Mouse (Mus musculus): Measurements from ENCODE around the gene Cp. TPM values are rescaled to one million over a fixed set of nuclear protein-coding genes. Genes with fewer than 3 reads are reported as not detected.
A peak's percentile ranks its signal among the peaks of the same experiment; 100 is the strongest.
"Not testable (repeated sequence)": the region's sequence is repeated elsewhere in the genome, so short reads cannot be mapped to it uniquely, and the experiment has no call there.

The Cp gene
- polyA plus RNA-seq, 2 experiments, result 1.3 TPM

DNA sequence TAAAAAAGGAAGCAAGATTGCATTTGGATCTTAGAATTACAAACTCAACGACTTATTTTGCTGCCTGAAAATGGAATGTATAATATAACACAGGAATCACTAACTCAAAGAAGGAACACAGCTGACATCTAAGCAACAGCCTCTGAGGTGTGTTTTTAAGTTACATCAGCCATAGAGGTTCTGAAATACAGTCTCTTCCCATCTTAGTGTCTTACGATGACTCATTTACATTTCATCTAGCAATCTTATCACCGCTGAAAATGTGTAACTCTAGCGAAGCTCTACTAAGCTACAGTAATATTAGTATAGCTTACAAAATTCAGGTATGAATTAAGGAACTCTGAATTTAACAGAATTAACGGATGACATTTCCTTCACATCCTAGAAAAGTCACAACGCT lies 74.0 kb downstream of the Cp start:
- H3K27me3 ChIP-seq (ENCODE audit: control insufficient read depth, insufficient read depth, low read length), result no peaks in the 10 kb centered on the region
- ATAC-seq (ENCODE audit: low FRiP score, low read depth), result no peak
- no peak overlapping the region for H3K27ac ChIP-seq (replicated peaks; ENCODE audit: low read depth, low read length)
- no peak for TF ChIP-seq POLR2A (IDR thresholded peaks at IDR 0.05; ENCODE audit: borderline replicate concordance, extremely low read depth, insufficient read depth, insufficient read length)
- WGBS, result 94% methylated on average over 6 of the region's 6 CpGs
- H3K4me1 ChIP-seq (ENCODE audit: control insufficient read depth, insufficient read depth, low read length), result peaks cover 7% of the 10 kb centered on the region
- no peak overlapping the region for H3K4me2 ChIP-seq (replicated peaks; ENCODE audit: low read depth, low read length, severe bottlenecking)
- peaks cover 3% of the 10 kb centered on the region; the same call in 1 of the 2 replicates for H3K36me3 ChIP-seq (ENCODE audit: control insufficient read depth, insufficient read depth, low read length)
- H3K4me3 ChIP-seq (replicated peaks; ENCODE audit: low read length), result no peak overlapping the region
- no peak overlapping the region for H3K9ac ChIP-seq (ENCODE audit: low read depth, low read length, severe bottlenecking)
- no peak for DNase-seq (ENCODE audit: low spot score)
- no peaks in the 10 kb centered on the region for H3K9me3 ChIP-seq (ENCODE audit: control insufficient read depth, low read length)

DNA sequence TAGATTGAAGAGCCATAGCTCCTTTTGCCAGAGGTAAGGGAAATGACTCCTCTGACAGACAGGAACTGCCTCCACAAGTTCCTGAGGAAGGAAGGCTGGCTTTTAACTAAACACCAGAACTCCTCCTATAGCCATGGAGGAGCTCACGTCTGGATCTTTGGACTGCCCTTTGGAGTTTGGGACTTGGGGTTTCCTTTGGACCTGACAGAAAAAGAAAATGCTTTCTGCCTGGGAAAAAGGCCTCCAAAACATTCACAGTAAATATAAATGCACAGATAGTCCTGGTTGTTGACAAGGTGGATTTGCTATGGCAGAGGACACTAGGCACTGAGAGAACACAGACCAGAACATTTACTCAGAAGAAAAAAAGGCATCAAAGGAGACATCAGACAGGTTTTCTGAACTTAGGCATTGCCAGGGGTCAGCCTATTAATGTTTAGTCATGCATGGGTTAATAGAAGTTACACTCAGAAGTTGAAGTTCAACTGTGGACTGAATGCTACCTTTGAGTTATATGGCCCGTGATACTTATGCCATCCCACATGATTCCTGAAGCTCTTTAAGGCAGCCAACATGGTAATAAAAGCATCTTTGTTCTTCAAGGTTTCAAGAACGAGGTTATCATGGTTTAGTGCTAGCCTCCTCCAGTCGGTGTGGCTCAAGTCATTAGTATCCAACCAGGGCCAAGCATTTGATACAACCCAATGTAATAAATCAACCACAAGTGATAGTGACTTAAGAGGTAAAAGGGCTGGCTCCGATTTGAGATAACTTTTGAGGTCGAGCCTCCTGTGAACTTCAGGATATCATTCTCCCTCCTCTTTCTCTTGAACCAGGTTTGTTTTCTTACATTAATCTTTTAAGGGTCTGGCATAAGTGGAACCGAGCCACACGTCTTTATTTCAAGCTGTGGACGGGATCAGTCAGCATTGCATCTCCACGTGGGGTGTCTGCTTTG lies 77.2 kb downstream of the Cp start:
- Histone ChIP-seq H3K36me3 (ENCODE audit: control insufficient read depth, insufficient read depth, low read length) (no peaks in the 10 kb centered on the region), H3K27me3 (ENCODE audit: control insufficient read depth, insufficient read depth, low read length) (no peaks in the 10 kb centered on the region), H3K9ac (ENCODE audit: low read depth, low read length, severe bottlenecking) (peak overlapping the region; percentile 62), H3K4me2 (replicated peaks; ENCODE audit: low read depth, low read length, severe bottlenecking) (peak overlapping the region; percentile 78), H3K9me3 (ENCODE audit: control insufficient read depth, low read length) (no peaks in the 10 kb centered on the region), H3K27ac (replicated peaks; ENCODE audit: low read depth, low read length) (no peak overlapping the region), H3K4me1 (ENCODE audit: control insufficient read depth, insufficient read depth, low read length) (peaks cover 7% of the 10 kb centered on the region), H3K4me3 (replicated peaks; ENCODE audit: low read length) (peak overlapping the region; percentile 78)
- no peak for TF ChIP-seq POLR2A (IDR thresholded peaks at IDR 0.05; ENCODE audit: borderline replicate concordance, extremely low read depth, insufficient read depth, insufficient read length)
- DNase-seq (ENCODE audit: low spot score) (no peak), ATAC-seq (ENCODE audit: low FRiP score, low read depth) (no peak)
- 17% methylated on average over 10 of the region's 10 CpGs for WGBS

DNA sequence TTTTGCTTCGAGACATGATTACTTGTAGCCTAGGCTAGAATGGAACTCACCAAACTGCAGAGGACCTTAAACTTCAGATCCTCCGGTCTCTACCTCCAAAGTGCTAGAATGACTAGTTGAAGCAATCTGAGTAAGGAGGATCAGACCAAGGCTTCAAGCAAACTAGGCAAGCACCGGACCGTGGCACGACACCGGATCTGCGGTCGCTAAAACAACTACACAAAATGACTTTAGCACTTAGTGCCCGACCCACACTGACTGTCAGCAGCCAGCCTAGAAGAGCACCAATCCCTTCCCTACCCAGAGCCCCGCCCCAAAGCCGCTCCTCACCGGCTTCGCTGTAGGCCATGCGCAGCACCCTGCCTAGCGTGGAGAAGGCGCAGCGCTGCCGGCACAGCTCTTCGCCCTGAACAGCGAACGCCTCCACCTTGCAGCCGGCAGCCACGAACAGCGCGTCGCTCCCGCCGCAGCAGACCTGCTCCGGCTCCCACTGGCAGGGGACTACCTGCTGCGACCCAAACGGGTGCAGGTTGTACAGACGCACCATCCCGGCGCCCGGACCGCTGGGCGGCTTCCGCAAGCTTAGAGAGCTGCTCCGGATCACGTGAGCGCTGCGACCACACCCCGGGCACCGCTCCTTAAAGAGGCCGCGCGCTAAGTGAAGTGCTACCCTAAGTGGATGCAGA lies 78.0 kb downstream of the Cp start, which contains the start of gene Hps3:
TSS of gene Hps3 (minus strand) at position 597 of the 686 bp plus-strand sequence.
- peak; percentile 85 for DNase-seq (ENCODE audit: low spot score)
- peak within 1 kb of the TSS; percentile 62 for H3K9ac ChIP-seq (ENCODE audit: low read depth, low read length, severe bottlenecking)
- WGBS, result under 1% methylated on average over 38 of the region's 47 CpGs
- peak within 1 kb of the TSS; percentile 78 for H3K4me2 ChIP-seq (replicated peaks; ENCODE audit: low read depth, low read length, severe bottlenecking)
- no peak within 1 kb of the TSS; the same call in 1 of the 2 replicates for H3K27ac ChIP-seq (replicated peaks; ENCODE audit: low read depth, low read length)
- H3K27me3 ChIP-seq (ENCODE audit: control insufficient read depth, insufficient read depth, low read length), result no peaks in the 10 kb centered on the region
- peaks cover 7% of the 10 kb centered on the region for H3K4me1 ChIP-seq (ENCODE audit: control insufficient read depth, insufficient read depth, low read length)
- no peak for TF ChIP-seq POLR2A (IDR thresholded peaks at IDR 0.05; ENCODE audit: borderline replicate concordance, extremely low read depth, insufficient read depth, insufficient read length)
- H3K36me3 ChIP-seq (ENCODE audit: control insufficient read depth, insufficient read depth, low read length), result no peaks in the 10 kb centered on the region
- H3K9me3 ChIP-seq (ENCODE audit: control insufficient read depth, low read length), result no peaks in the 10 kb centered on the region
- H3K4me3 ChIP-seq (replicated peaks; ENCODE audit: low read length), result peak within 1 kb of the TSS; percentile 78
- peak; percentile 99 for ATAC-seq (ENCODE audit: low FRiP score, low read depth)

DNA sequence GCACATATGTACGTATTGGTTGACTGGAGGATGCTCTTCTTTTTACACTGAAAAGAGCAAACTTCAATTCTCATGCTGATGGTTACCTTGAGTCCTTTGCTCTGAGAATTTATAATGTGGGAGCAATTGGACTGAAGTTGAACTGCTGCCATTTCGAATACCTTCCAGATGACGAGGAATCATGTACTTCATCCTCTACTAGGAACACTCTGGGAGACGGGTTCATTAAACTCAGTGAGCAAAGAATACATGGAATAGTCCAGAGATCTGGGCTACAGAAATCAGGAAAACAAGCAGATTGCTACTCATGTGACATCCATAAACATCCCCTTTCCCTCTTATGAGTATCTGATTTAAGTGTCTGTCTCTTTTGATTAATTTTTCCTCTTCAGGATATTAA lies 79.2 kb downstream of the Cp start:
- ATAC-seq (ENCODE audit: low FRiP score, low read depth) (no peak), DNase-seq (ENCODE audit: low spot score) (no peak)
- 71% methylated on average over 4 of the region's 4 CpGs for WGBS
- Histone ChIP-seq H3K4me1 (ENCODE audit: control insufficient read depth, insufficient read depth, low read length) (peaks cover 7% of the 10 kb centered on the region), H3K27ac (replicated peaks; ENCODE audit: low read depth, low read length) (no peak overlapping the region), H3K9me3 (ENCODE audit: control insufficient read depth, low read length) (no peaks in the 10 kb centered on the region), H3K4me3 (replicated peaks; ENCODE audit: low read length) (no peak overlapping the region), H3K9ac (ENCODE audit: low read depth, low read length, severe bottlenecking) (no peak overlapping the region), H3K4me2 (replicated peaks; ENCODE audit: low read depth, low read length, severe bottlenecking) (no peak overlapping the region), H3K27me3 (ENCODE audit: control insufficient read depth, insufficient read depth, low read length) (no peaks in the 10 kb centered on the region), H3K36me3 (ENCODE audit: control insufficient read depth, insufficient read depth, low read length) (no peaks in the 10 kb centered on the region)
- TF ChIP-seq POLR2A (IDR thresholded peaks at IDR 0.05; ENCODE audit: borderline replicate concordance, extremely low read depth, insufficient read depth, insufficient read length), result no peak

DNA sequence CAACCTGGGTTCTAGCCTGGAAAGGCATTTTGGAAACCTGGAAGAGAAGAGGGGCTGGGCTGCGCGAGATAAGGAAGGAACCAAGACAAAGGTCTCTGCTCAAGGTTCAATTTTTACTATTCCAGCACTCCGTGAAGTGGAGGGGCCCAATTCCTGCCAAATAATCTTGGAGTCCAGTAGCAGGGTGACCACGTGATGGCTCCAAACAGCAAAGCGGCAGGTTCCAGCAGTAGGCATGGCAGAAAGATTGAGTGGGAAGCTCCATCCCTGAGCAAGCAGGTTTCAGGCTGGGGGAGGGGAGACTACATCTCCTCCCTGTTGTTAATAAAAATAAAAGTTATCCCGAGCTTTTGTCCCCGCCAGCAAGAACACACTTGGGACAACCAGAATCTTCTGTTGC lies 84.6 kb downstream of the Cp start:
- not testable (repeated sequence) for H3K27ac ChIP-seq (replicated peaks; ENCODE audit: low read depth, low read length); H3K4me2 ChIP-seq (replicated peaks; ENCODE audit: low read depth, low read length, severe bottlenecking); H3K4me1 ChIP-seq (ENCODE audit: control insufficient read depth, insufficient read depth, low read length); DNase-seq (ENCODE audit: low spot score); H3K9me3 ChIP-seq (ENCODE audit: control insufficient read depth, low read length); H3K9ac ChIP-seq (ENCODE audit: low read depth, low read length, severe bottlenecking); H3K36me3 ChIP-seq (ENCODE audit: control insufficient read depth, insufficient read depth, low read length); H3K27me3 ChIP-seq (ENCODE audit: control insufficient read depth, insufficient read depth, low read length); ATAC-seq (ENCODE audit: low FRiP score, low read depth); H3K4me3 ChIP-seq (replicated peaks; ENCODE audit: low read length)
- WGBS, result 92% methylated on average over 7 of the region's 7 CpGs

DNA sequence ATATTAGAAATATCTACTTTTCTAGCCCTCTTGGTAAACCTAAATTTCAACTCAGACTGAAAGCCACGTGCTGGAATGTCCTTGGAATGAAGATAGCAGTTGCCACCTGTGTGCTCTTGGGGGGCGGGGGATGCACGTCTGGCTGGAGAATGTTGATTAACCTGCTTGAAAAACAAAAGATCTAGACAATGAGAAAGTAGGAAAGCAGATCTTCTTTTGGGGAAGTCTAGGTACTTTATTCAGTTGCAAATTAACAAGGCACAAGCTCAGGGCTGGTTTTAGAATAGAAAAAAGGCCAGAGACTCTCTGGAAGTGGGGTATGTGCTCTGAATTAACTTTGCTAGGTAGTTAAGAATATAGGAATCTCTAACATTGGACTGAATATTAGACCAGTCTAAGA lies 87.9 kb downstream of the Cp start:
- not testable (repeated sequence) for H3K4me3 ChIP-seq (replicated peaks; ENCODE audit: low read length); H3K27me3 ChIP-seq (ENCODE audit: control insufficient read depth, insufficient read depth, low read length); H3K36me3 ChIP-seq (ENCODE audit: control insufficient read depth, insufficient read depth, low read length); H3K9me3 ChIP-seq (ENCODE audit: control insufficient read depth, low read length); H3K4me2 ChIP-seq (replicated peaks; ENCODE audit: low read depth, low read length, severe bottlenecking); H3K4me1 ChIP-seq (ENCODE audit: control insufficient read depth, insufficient read depth, low read length); H3K27ac ChIP-seq (replicated peaks; ENCODE audit: low read depth, low read length); DNase-seq (ENCODE audit: low spot score); ATAC-seq (ENCODE audit: low FRiP score, low read depth); H3K9ac ChIP-seq (ENCODE audit: low read depth, low read length, severe bottlenecking)
- WGBS, result 73% methylated on average over 3 of the region's 3 CpGs
